Mouse (Mus musculus) lung, postnatal 36 days (tissue): ENCODE measurements around the gene Ets2.

Experiments used
- DNase-seq: peaks from one replicate; pipeline ENCODE4 v3.0.0; 2022; ENCODE audit warnings: mixed read lengths

Ets2 gene

GRCm38 (mm10) chr16:95770402-95770801, 68.5 kb downstream of the Ets2 start:
- DNase-seq: no peak
